Mouse (Mus musculus): Measurements from ENCODE around the gene Eno1.
"Not testable (repeated sequence)": the region's sequence is repeated elsewhere in the genome, so short reads cannot be mapped to it uniquely, and the experiment has no call there.

The Eno1 gene

GRCm38 (mm10) chr4:150281018-150281761 is 44.7 kb downstream of the Eno1 start, which contains the start of gene Rere:
Rere (plus strand) TSS chr4:150281646.
- peak; percentile 92 for DNase-seq (ENCODE audit: low read depth)

- no peak for DNase-seq (ENCODE audit: low read depth)
Measured at GRCm38 (mm10) chr4:150281891-150282630, 45.5 kb downstream of the Eno1 start.

DNA sequence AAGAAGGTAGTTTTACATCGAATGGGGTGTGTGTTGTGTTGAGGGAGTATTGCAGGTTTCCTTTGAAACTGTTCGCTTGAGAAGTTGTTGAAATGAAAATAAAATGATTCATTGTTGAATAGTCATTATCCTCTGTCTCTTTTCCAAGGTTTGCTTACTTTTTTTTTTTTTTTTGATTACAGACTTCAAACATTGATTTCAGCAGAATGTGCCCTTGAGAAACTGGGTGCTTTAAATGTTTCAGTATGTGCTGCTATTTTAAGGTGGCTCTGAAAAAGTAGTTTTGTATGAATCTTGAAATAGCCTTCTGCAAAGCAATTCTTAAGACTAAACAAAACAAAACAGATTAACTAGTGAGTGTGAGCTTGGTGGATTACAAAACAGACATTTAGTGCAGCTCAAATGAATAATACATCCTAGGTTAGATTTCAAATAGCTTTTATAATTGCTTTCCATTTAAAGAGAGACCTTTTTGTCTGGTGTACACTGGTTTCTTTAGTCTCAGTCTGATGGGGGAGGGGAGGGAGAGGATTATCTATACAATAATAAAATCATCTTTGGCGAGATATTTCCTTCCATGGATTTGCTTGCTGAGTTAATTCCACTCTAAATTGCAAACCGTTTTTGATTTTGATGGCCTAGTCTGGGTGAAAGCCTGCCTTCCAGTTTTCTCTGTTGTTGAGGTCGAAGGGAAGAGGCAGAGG is 46.3 kb downstream of the Eno1 start:
- DNase-seq (ENCODE audit: low read depth): no peak

GRCm38 (mm10) chr4:150283335-150283638 is 46.8 kb downstream of the Eno1 start:
- no peak for DNase-seq (ENCODE audit: low read depth)

DNA sequence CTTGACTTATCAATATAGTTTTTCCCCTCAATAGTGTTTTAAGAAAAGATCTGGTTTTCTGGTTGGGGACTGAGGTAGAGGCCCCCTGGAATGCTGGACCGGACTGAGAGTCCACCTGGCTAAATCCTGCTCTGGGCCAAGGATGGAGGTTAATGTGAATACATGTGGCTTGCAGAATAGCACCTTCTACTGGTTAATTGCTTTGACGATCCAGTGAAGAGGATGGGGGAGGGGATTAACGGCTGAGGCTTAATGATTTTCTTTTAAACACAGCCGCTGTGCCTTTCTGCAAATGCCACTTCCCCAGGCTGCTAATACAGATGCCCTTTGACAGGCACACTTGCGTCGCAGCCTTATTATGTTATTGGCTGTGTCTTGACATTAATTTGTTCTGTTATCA is 47.5 kb downstream of the Eno1 start:
- DNase-seq (ENCODE audit: low read depth): no peak

- DNase-seq (ENCODE audit: low read depth): no peak
Measured at GRCm38 (mm10) chr4:150286980-150287379, 50.5 kb downstream of the Eno1 start.

DNA sequence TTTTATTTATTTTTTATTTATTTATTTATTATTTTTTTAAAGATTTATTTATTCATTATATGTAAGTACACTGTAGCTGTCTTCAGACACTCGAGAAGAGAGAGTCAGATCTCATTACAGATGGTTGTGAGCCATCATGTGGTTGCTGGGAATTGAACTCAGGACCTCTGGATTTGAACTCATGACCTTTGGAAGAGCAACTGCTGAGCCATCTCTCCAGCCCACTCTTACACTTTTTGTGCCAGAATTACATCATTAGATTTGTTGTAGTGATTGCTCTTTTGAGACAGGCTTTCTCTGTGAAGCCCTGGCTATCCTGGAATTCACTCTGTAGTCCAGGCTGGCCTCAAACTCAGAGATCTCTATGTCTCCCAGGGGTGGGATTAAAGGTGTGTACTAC is 50.9 kb downstream of the Eno1 start:
- not testable (repeated sequence) for DNase-seq (ENCODE audit: low read depth)

DNA sequence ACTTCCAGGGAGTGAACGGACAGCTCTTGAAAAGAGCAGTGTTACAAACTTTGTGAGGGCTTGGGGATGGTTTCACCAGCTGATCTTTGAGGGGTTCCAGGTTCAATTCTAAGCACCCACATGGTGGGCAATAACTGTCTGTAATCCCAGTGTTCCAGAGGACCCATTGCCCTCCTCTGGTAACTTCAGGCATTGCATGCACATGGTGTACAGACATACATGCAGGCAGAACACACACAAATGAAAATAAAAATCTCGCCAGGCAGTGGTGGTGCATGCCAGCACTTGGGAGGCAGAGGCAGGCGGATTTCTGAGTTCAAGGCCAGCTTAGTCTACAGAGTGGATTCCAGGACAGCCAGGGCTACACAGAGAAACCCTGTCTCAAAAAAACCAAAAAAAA is 55.4 kb downstream of the Eno1 start:
- DNase-seq (ENCODE audit: low read depth): no peak

DNA sequence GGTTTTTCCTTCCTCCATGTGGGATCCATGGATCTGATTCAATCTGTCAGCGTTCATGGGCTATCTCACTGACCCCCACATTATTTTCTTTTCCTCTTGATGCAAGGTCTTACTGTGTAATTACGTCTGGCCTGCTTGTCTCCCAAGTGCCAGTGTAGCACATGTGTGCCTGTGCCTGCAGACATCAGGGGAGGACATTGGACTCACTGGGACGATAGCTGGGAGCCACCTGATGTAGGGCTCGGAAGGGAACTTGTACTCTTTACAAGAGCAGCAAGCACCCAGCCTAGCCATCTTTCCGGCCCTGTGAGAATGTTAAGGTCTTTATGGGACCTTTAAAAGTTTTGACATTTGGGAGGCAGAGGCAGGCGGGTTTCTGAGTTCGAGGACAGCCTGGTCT is 58.3 kb downstream of the Eno1 start:
- DNase-seq (ENCODE audit: low read depth): no peak

DNA sequence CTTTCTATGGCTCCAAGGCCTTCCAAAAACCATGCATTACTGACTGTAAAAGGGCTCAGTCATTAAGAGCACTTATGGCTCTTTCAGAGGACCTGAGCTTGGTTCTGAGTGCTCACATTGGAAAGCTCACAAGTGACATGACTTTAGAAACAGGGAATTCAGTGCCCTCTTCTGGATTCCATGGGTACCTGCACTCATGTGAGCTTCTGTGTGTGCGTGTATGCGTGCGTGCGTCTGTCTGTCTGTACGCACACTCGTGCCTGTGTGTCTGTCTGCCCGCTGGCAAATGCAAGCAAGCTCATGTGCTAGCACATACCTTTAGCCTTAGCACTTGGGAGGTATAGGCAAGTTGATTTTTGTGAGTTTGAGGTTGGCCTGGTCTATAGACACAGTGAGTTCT is 59.4 kb downstream of the Eno1 start:
- DNase-seq (ENCODE audit: low read depth): no peak

Data from c-Kit-positive CD71-negative TER-119-negative erythroid progenitor cells, embryonic 14.5 days (primary cell).